Mouse (Mus musculus) myocyte (in vitro differentiated cells): ENCODE results near the gene Kiss1r. TPM values are rescaled to one million over a fixed set of nuclear protein-coding genes. Genes with fewer than 3 reads are reported as not detected.

Experiments
- H3K27me3 ChIP-seq: one replicate; pipeline ENCODE4 v1.6.1; 2011; ENCODE audit not compliant: control insufficient read depth, insufficient read depth, insufficient read length
- H3K36me3 ChIP-seq: one replicate; pipeline ENCODE4 v1.6.1; 2011; ENCODE audit not compliant: control insufficient read depth, insufficient read depth
- H3K4me2 ChIP-seq: one replicate; pipeline ENCODE4 v1.6.1; 2011; ENCODE audit warnings: low read depth, control low read depth
- H3K4me3 ChIP-seq: one replicate; pipeline ENCODE4 v1.5.1; 2011; ENCODE audit warnings: mild to moderate bottlenecking, control low read depth, moderate library complexity
- H3K79me2 ChIP-seq: one replicate; pipeline ENCODE4 v1.6.1; 2011; ENCODE audit not compliant: control insufficient read depth, insufficient read depth
- H3ac ChIP-seq: one replicate; pipeline ENCODE4 v1.6.1; 2011; ENCODE audit not compliant: control insufficient read depth, insufficient read length
- CEBPB ChIP-seq: IDR thresholded peaks from 2 replicates; pipeline ENCODE4 v1.6.1; 2011; ENCODE audit warnings: mild to moderate bottlenecking, moderate library complexity; ENCODE audit not compliant: poor library complexity, insufficient read depth, severe bottlenecking
- E2F4 ChIP-seq: IDR thresholded peaks from one replicate; pipeline ENCODE4 v1.6.1; 2011; ENCODE audit warnings: mild to moderate bottlenecking, control low read depth, moderate library complexity; ENCODE audit not compliant: insufficient read depth
- MAX ChIP-seq: IDR thresholded peaks from one replicate; pipeline ENCODE4 v1.6.1; 2011; ENCODE audit warnings: low read depth, mild to moderate bottlenecking, control low read depth
- MYOD1 ChIP-seq, 3 experiments: IDR thresholded peaks; one replicate each; pipeline ENCODE4 v1.6.1; 2011; ENCODE audit warnings: control low read depth in 2 of 3, low read depth in 2 of 3, mild to moderate bottlenecking in 2 of 3, moderate library complexity in 1 of 3; ENCODE audit not compliant: insufficient read length in 2 of 3, control insufficient read depth in 1 of 3
- MYOG ChIP-seq, 3 experiments: IDR thresholded peaks; one replicate each; pipeline ENCODE4 v1.6.1; 2011; ENCODE audit warnings: control low read depth in 2 of 3, low read depth in 2 of 3, mild to moderate bottlenecking in 2 of 3; ENCODE audit not compliant: insufficient read length in 2 of 3, control insufficient read depth in 1 of 3, insufficient read depth in 1 of 3
- POLR2A ChIP-seq: IDR thresholded peaks from one replicate; pipeline ENCODE4 v1.6.1; 2011; ENCODE audit warnings: low read depth, mild to moderate bottlenecking, control low read depth, moderate library complexity; ENCODE audit not compliant: insufficient read length
- POLR2AphosphoS2 ChIP-seq: IDR thresholded peaks from one replicate; pipeline ENCODE4 v1.6.1; 2011; ENCODE audit warnings: low read depth, control low read depth; ENCODE audit not compliant: insufficient read length
- REST ChIP-seq: IDR thresholded peaks from one replicate; pipeline ENCODE4 v1.6.1; 2011; ENCODE audit warnings: mild to moderate bottlenecking, control low read depth, moderate library complexity; ENCODE audit not compliant: insufficient read depth, insufficient read length
- SRF ChIP-seq: IDR thresholded peaks from one replicate; pipeline ENCODE4 v1.6.1; 2011; ENCODE audit warnings: low read depth; ENCODE audit not compliant: control insufficient read depth, insufficient read length
- TCF12 ChIP-seq: IDR thresholded peaks from one replicate; pipeline ENCODE4 v1.6.1; 2011; ENCODE audit warnings: mild to moderate bottlenecking, control low read depth; ENCODE audit not compliant: poor library complexity, insufficient read depth, severe bottlenecking
- TCF3 ChIP-seq: IDR thresholded peaks from one replicate; pipeline ENCODE4 v1.6.1; 2011; ENCODE audit warnings: low read depth, control low read depth; ENCODE audit not compliant: insufficient read length
- USF1 ChIP-seq: IDR thresholded peaks from one replicate; pipeline ENCODE4 v1.6.1; 2011; ENCODE audit warnings: low read depth, mild to moderate bottlenecking, control low read depth, moderate library complexity
- polyA plus RNA-seq: library from polyadenylated mRNA; unstranded; fragments of >200 nt; fragmentation: generic; extraction: Trizol; gene quantifications from one replicate; pipeline ENCODE4 v1.2.1, GENCODE M21; 2012; ENCODE audit warnings: missing spikeins

Gene Kiss1r
- polyA plus RNA-seq, 1 experiment: 0.59 TPM

DNA sequence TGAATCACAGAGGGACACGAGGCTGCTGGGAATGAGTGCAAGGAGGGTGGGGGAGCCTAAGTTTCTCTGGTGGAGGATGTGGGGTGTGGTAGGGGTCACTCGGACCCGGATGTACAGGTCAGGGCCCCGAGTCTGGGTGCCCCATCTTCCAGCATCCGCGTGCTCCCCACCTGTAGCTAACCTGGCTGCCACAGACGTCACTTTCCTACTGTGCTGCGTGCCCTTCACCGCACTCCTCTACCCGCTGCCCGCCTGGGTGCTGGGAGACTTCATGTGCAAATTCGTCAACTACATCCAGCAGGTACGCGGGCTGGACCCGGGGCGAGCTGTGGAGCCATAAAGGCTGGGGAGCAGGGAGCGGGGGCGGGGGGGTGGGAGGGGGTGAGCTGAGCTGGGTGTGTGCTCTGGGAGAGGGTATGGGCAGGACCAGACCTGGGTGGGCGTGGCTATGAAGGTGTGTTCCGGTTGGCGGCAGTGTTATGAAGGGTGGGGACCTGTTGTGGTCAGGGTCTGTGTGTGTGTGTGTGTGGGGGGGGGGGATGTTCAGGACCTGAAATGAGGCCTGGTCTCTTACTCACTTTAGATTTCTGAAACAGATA is 2.6 kb downstream of the Kiss1r start:
- Histone ChIP-seq H3K4me2 (no peak overlapping the region), H3K27me3 (peaks cover 32% of the 10 kb centered on the region), H3K79me2 (peaks cover 16% of the 10 kb centered on the region), H3ac (no peak overlapping the region), H3K36me3 (no peaks in the 10 kb centered on the region), H3K4me3 (no peak overlapping the region)
- no peak for TF ChIP-seq SRF
- TF ChIP-seq CEBPB: no peak
- no peak for TF ChIP-seq POLR2A
- TF ChIP-seq MYOD1 (IDR thresholded peaks at IDR 0.05; ENCODE audit: control insufficient read depth in 1 of 3, insufficient read length in 2 of 3, low read depth in 2 of 3): no peak
- no peak for TF ChIP-seq REST
- TF ChIP-seq MAX: no peak
- no peak for TF ChIP-seq POLR2AphosphoS2
- TF ChIP-seq E2F4: no peak
- TF ChIP-seq TCF12: no peak
- no peak for TF ChIP-seq USF1
- TF ChIP-seq TCF3: no peak
- TF ChIP-seq MYOG (IDR thresholded peaks at IDR 0.05; ENCODE audit: control insufficient read depth in 1 of 3, insufficient read depth in 1 of 3, insufficient read length in 2 of 3, low read depth in 2 of 3): no peak

DNA sequence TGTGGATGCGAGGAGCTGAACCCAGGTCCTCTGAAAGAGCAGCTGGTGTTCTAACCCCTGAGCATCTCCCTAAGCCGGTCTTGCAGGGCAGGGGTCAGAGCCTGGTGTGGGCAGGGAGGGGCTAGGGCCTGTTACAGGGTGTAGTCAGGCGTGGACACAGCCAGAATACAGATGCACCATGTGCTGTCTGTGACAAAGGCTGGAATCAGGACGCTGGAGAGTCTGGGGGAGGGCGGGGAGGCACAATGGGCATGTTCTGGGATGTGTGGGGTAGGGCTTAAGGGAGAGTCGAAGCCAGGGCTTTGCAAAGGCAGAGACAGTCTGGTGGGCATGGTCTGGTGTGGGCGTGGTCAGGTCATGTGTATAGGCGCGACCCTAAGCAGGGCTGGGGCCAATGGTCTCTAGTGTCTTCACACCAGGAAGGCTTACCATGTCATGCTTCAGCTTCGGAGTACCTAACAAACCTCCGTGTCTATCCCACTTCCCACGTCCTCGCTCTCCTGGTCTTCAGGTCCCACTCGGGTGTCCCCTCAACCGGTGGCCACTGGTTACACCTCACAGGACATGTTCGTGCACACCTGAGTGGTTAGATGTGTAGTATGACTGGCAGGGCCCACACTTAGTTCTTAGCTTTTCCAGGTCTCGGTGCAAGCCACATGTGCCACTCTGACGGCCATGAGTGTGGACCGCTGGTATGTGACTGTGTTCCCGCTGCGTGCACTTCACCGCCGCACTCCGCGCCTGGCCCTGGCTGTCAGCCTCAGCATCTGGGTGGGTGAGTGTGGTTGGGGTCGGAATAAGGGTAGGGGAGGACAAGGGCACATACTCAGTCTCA is 3.5 kb downstream of the Kiss1r start:
- no peak overlapping the region for H3ac ChIP-seq
- no peak overlapping the region for H3K4me2 ChIP-seq
- H3K4me3 ChIP-seq: no peak overlapping the region
- no peaks in the 10 kb centered on the region for H3K36me3 ChIP-seq
- H3K27me3 ChIP-seq: peaks cover 32% of the 10 kb centered on the region
- TF ChIP-seq CEBPB (no peak), SRF (no peak), E2F4 (no peak), MAX (no peak), USF1 (no peak), POLR2AphosphoS2 (no peak), MYOG (IDR thresholded peaks at IDR 0.05; ENCODE audit: control insufficient read depth in 1 of 3, insufficient read depth in 1 of 3, insufficient read length in 2 of 3, low read depth in 2 of 3) (no peak), POLR2A (no peak), TCF12 (no peak), TCF3 (no peak), MYOD1 (IDR thresholded peaks at IDR 0.05; ENCODE audit: control insufficient read depth in 1 of 3, insufficient read length in 2 of 3, low read depth in 2 of 3) (no peak), REST (no peak)
- peaks cover 14% of the 10 kb centered on the region for H3K79me2 ChIP-seq

DNA sequence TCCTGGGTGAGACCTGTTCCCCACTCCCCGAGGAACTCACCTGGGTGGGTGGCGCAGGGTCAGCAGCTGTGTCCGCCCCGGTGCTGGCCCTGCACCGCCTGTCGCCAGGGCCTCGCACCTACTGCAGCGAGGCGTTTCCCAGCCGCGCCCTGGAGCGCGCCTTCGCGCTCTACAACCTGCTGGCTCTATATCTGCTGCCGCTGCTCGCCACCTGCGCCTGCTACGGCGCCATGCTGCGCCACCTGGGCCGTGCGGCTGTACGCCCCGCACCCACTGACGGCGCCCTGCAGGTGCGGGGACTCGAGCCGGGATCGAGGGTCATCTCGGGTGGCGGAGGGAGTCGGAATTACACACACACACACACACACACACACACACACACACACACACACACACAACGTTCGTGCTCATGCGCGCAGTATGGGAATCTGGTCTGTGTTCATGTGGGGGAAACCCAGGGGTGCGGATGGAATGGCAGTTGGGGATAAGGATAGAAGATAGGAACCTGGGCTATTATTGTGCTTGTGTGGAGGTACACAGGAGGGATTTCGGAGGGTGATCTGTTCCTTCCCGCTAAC is 4.3 kb downstream of the Kiss1r start, which contains the start of gene R3hdm4:
Gene R3hdm4, minus strand, starts transcription at position 251 of the 578 bp plus-strand sequence.
- no peak within 1 kb of the TSS for H3K4me2 ChIP-seq
- H3K4me3 ChIP-seq: no peak within 1 kb of the TSS
- TF ChIP-seq E2F4 (no peak), REST (no peak), SRF (no peak), MYOG (IDR thresholded peaks at IDR 0.05; ENCODE audit: control insufficient read depth in 1 of 3, insufficient read depth in 1 of 3, insufficient read length in 2 of 3, low read depth in 2 of 3) (no peak), MYOD1 (IDR thresholded peaks at IDR 0.05; ENCODE audit: control insufficient read depth in 1 of 3, insufficient read length in 2 of 3, low read depth in 2 of 3) (no peak), TCF12 (no peak), CEBPB (no peak), POLR2A (no peak)
- peaks cover 6% of the 10 kb centered on the region for H3K79me2 ChIP-seq
- H3ac ChIP-seq: no peak within 1 kb of the TSS
- no peaks in the 10 kb centered on the region for H3K36me3 ChIP-seq
- H3K27me3 ChIP-seq: peaks cover 32% of the 10 kb centered on the region

DNA sequence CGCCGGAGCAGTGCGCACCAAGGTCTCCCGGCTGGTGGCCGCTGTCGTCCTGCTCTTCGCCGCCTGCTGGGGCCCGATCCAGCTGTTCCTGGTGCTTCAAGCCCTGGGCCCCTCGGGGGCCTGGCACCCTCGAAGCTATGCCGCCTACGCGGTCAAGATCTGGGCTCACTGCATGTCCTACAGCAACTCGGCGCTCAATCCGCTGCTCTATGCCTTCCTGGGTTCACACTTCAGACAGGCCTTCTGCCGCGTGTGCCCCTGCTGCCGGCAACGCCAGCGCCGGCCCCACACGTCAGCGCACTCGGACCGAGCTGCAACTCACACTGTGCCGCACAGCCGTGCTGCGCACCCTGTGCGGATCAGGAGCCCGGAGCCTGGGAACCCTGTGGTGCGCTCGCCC is 4.8 kb downstream of the Kiss1r start:
- no peaks in the 10 kb centered on the region for H3K36me3 ChIP-seq
- H3K79me2 ChIP-seq: peaks cover 1% of the 10 kb centered on the region
- peaks cover 32% of the 10 kb centered on the region for H3K27me3 ChIP-seq
- no peak overlapping the region for H3K4me3 ChIP-seq
- no peak overlapping the region for H3K4me2 ChIP-seq
- no peak for TF ChIP-seq CEBPB
- TF ChIP-seq MYOG (IDR thresholded peaks at IDR 0.05; ENCODE audit: control insufficient read depth in 1 of 3, insufficient read depth in 1 of 3, insufficient read length in 2 of 3, low read depth in 2 of 3): peak in 2 of 3 experiments; percentile 1 to 4
- no peak overlapping the region for H3ac ChIP-seq
